Mouse (Mus musculus) midbrain, embryonic 16.5 days (tissue): ENCODE measurements around the gene Zfand2a. TPM values are rescaled to one million over a fixed set of nuclear protein-coding genes. Genes with fewer than 3 reads are reported as not detected.

Source experiments
- ATAC-seq: fragments of 200-750 bp; cut with Nextera tagmentation; 2 replicates; pipeline ENCODE4 v1.8.0; 2017; ENCODE audit warnings: moderate TSS enrichment
- H3K27ac ChIP-seq: fragments of 300-500 bp; sonication (generic); 2 replicates; pipeline ENCODE4 v1.5.1; 2014; ENCODE audit warnings: mild to moderate bottlenecking, low read length, mixed read lengths
- H3K27me3 ChIP-seq: fragments of 300-500 bp; sonication (generic); 2 replicates; pipeline ENCODE4 v1.6.1; 2014; ENCODE audit warnings: low read depth, low read length, mixed read lengths; ENCODE audit not compliant: control insufficient read depth, insufficient read depth
- H3K36me3 ChIP-seq: fragments of 300-500 bp; sonication (generic); 2 replicates; pipeline ENCODE4 v1.6.1; 2014; ENCODE audit warnings: mild to moderate bottlenecking, low read length, moderate library complexity, mixed read lengths; ENCODE audit not compliant: control insufficient read depth, insufficient read depth
- H3K4me1 ChIP-seq: fragments of 300-500 bp; sonication (generic); 2 replicates; pipeline ENCODE4 v1.6.1; 2014; ENCODE audit warnings: mild to moderate bottlenecking, low read length, mixed read lengths; ENCODE audit not compliant: control insufficient read depth, insufficient read depth
- H3K4me2 ChIP-seq: fragments of 300-500 bp; sonication (generic); 2 replicates; pipeline ENCODE4 v1.6.1; 2014; ENCODE audit warnings: mild to moderate bottlenecking, low read length, mixed read lengths
- H3K4me3 ChIP-seq: fragments of 300-500 bp; sonication (generic); 2 replicates; pipeline ENCODE4 v1.5.1; 2014; ENCODE audit warnings: low read depth, mild to moderate bottlenecking, low read length, moderate library complexity, mixed read lengths
- H3K9ac ChIP-seq: fragments of 300-500 bp; sonication (generic); 2 replicates; pipeline ENCODE4 v1.6.1; 2014; ENCODE audit warnings: low read depth, low read length, mixed read lengths
- H3K9me3 ChIP-seq: fragments of 300-500 bp; sonication (generic); replicated peaks from 2 replicates; pipeline ENCODE4 v1.6.1; 2014; ENCODE audit warnings: mild to moderate bottlenecking, low read length, mixed read lengths; ENCODE audit not compliant: control insufficient read depth, poor library complexity, severe bottlenecking
- WGBS: fragments of 180-500 bp; shearing (Covaris S2); extraction: QIAGEN DNeasy Blood & Tissue Kit; methylation state at CpG from one replicate; pipeline ENCODE4 v1.1.7; 2014; 5-methylcytosine and 5-hydroxymethylcytosine counted together
- polyA plus RNA-seq: library from polyadenylated mRNA; unstranded; fragments of >200 nt; fragmentation: Nextera tagmentation; extraction: Ambion mirVana; gene quantifications from 2 replicates; pipeline ENCODE4 v1.2.1, GENCODE M21; 2015

Gene Zfand2a
- polyA plus RNA-seq = 24.0 and 28.1 TPM in 2 replicates

DNA sequence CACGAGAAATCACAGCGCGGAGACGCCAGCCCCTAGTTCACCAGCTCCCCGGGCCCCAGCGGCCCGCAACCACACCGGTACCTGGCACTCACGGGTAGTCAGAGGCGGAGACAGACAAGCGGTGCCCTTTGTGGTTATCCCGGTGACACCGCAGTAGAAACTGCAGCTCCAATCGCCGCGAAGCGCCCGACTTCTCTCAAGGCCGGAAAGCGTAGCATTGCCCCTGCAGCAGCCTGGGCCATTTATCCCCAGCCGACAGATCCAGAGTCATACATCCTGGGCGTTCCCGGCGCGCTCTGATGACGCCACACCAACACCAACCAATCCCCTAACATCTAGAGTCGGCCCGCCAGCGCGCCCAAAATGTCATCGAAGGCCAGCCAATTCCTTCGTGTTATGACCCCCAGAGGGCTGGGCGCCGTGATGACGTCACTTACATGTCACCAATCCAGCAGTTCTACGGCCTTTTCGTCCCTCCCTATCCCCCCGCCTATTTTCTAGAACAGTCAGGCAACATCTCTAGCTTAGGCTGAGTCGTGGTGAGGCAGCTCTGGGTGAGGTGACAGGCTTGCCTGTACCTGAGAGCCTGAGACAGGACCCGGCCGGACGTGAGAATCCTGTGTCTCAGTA, at the start of gene Zfand2a:
TSS of gene Zfand2a (minus strand) at position 365 of the 630 bp plus-strand sequence.
- peaks cover 8% of the 10 kb centered on the region; the same call in 1 of the 2 replicates for H3K9me3 ChIP-seq
- peak within 1 kb of the TSS; percentile 92 for H3K4me2 ChIP-seq
- under 1% methylated on average over 42 of the region's 42 CpGs for WGBS
- ATAC-seq = peak; percentile 96
- peak within 1 kb of the TSS; percentile 90 for H3K9ac ChIP-seq
- H3K4me1 ChIP-seq = peaks cover 13% of the 10 kb centered on the region
- peaks cover 6% of the 10 kb centered on the region for H3K36me3 ChIP-seq
- H3K27me3 ChIP-seq = no peaks in the 10 kb centered on the region
- H3K27ac ChIP-seq = peak within 1 kb of the TSS; percentile 82
- peak within 1 kb of the TSS; percentile 90 for H3K4me3 ChIP-seq

DNA sequence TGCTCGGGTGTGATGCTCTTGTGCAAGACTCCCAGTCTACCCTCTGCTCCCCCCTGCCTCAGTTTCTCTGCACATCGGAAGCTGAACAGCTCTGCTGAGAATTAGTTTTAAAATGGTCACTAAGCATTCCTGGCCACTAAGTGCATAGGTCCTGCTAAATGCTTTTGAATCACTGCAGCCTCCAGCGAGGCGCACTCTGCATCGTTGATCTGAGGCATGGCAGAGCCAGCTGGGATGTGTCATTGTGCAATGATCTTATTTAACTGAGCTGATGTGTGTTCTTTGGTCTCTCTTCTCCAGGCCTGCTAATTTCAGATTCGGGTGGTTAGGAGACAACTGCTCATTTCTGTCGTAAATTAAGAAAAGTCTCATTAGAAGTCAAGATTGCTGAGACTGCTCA, 44.5 kb upstream of the Zfand2a start:
- Histone ChIP-seq H3K27me3 (peaks cover 23% of the 10 kb centered on the region), H3K4me1 (0 out of 2 replicates have a peak, but pooled peaks cover 2% of the 10 kb centered on the region), H3K4me2 (no peak overlapping the region), H3K9ac (no peak overlapping the region), H3K36me3 (no peaks in the 10 kb centered on the region), H3K9me3 (no peaks in the 10 kb centered on the region), H3K4me3 (no peak overlapping the region), H3K27ac (no peak overlapping the region)
- whole genome bisulfite sequencing = 60% methylated on average over 7 of the region's 7 CpGs
- no peak for ATAC-seq

DNA sequence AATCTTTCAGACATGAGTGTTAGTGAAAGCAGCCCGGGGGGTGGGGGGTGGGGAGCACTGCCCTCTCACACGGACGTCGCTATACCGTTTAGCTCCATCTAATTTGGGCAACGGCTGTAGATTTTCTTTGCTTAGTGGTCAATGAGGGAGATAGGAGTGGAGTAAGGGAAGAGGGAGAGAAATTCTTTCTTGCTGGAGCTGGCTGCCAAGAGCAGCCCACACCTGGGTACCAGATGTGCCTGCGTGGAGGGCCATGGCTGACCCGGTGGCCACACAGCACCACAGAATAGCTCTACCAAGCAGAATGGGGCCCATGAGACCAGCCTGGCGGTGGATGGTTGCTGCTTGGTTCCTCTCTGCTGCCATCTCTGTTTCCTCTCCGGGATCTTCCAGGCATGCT, 37.6 kb upstream of the Zfand2a start:
- no peaks in the 10 kb centered on the region for H3K9me3 ChIP-seq
- H3K27ac ChIP-seq = no peak overlapping the region
- no peak for ATAC-seq
- H3K36me3 ChIP-seq = no peaks in the 10 kb centered on the region
- H3K27me3 ChIP-seq = peaks cover 4% of the 10 kb centered on the region; the same call in 1 of the 2 replicates
- no peak overlapping the region for H3K9ac ChIP-seq
- WGBS = 77% methylated on average over 10 of the region's 10 CpGs
- no peaks in the 10 kb centered on the region for H3K4me1 ChIP-seq
- no peak overlapping the region for H3K4me3 ChIP-seq
- no peak overlapping the region for H3K4me2 ChIP-seq

DNA sequence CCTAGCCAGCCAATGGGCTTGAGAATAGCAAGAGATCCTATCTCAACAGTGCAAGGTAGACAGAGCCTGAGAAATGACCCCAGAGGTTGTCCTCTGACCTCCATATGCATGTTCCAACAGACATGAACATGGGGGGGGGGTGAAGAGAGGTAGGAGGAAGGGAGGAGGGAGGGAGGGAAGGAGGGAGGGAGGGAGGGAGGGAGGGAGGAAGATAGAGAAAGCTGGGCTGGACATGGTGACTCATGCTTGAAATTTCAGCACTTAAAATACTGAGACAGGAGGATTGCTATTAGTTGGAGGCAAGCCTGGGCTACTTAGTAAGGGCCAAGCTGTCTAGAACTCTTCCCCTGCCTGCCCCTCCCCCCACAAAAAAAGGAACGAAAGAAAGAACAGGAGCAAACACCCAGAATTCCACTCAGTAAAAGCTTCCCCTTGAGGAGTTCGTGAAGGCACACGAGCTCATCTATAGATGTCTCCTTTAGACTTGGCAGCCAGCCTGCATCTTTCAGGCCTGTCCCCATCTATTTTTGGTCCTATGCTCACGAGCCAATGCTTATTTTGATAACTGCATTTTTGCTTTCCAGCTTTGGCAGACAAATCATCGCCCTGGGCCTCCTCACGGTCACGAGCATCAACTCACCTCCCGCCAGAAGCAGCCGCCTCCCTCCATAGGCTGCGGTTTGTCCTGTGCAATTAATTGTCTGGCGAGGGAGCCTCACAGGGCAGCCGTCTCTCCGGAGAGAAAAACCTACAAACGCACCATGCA, 35.9 kb upstream of the Zfand2a start:
- H3K27me3 ChIP-seq = peaks cover under 1% of the 10 kb centered on the region; the same call in 1 of the 2 replicates
- ATAC-seq = no peak
- no peaks in the 10 kb centered on the region for H3K9me3 ChIP-seq
- 45% methylated on average over 14 of the region's 14 CpGs for WGBS
- H3K9ac ChIP-seq = no peak overlapping the region
- H3K36me3 ChIP-seq = no peaks in the 10 kb centered on the region
- H3K4me3 ChIP-seq = no peak overlapping the region
- H3K4me1 ChIP-seq = no peaks in the 10 kb centered on the region; the same call in 1 of the 2 replicates
- no peak overlapping the region for H3K27ac ChIP-seq
- H3K4me2 ChIP-seq = no peak overlapping the region

DNA sequence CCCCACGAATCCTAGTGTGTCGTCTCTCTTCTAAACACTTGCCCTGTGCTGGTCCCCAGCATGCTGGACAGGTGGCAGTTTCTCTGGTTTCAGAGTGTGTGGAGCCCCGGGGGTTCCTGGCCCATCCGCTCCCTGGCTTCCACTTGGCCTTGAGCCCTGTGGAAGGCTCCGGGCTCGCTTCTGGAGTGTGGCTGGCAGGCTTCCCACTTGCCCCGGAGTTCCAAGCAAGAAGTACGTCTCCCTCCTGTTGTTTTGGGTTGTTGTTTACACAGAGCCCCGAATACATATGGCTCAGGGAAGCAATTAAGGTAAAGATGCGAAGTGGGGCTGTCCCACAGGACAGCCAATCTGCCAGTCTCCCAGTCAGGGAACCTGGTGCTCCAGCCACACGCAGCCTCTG, 31.9 kb upstream of the Zfand2a start:
- no peak overlapping the region for H3K4me2 ChIP-seq
- no peak for ATAC-seq
- WGBS = 30% methylated on average over 11 of the region's 11 CpGs
- no peaks in the 10 kb centered on the region for H3K27me3 ChIP-seq
- H3K4me1 ChIP-seq = no peaks in the 10 kb centered on the region; the same call in 1 of the 2 replicates
- H3K27ac ChIP-seq = no peak overlapping the region
- no peak overlapping the region for H3K9ac ChIP-seq
- no peaks in the 10 kb centered on the region for H3K9me3 ChIP-seq
- no peak overlapping the region for H3K4me3 ChIP-seq
- no peaks in the 10 kb centered on the region for H3K36me3 ChIP-seq

DNA sequence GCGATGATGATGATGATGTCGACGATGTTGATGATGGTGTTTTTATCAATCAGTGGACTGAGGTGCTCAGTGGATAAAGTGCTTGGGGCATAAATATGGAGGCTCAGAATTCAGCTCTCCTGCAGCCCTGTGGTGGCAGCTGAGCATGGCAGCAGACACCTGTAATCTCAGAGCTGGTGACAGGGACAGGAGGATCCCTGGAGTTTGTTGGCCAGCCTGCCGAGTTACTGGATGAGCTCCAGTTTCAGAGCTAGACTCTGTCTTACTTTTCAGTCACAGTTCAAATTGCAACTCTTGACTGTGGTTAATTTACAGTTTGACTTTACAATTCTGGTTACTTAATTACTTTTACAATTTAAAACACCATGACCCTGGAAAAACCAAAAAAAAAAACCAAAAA, 27.9 kb upstream of the Zfand2a start:
- Histone ChIP-seq H3K36me3 (no peaks in the 10 kb centered on the region), H3K9me3 (no peaks in the 10 kb centered on the region), H3K27me3 (peaks cover 11% of the 10 kb centered on the region), H3K4me1 (no peaks in the 10 kb centered on the region; the same call in 1 of the 2 replicates), H3K9ac (no peak overlapping the region), H3K4me2 (no peak overlapping the region), H3K27ac (no peak overlapping the region), H3K4me3 (no peak overlapping the region)
- WGBS = 90% methylated on average over 4 of the region's 4 CpGs
- no peak for ATAC-seq

DNA sequence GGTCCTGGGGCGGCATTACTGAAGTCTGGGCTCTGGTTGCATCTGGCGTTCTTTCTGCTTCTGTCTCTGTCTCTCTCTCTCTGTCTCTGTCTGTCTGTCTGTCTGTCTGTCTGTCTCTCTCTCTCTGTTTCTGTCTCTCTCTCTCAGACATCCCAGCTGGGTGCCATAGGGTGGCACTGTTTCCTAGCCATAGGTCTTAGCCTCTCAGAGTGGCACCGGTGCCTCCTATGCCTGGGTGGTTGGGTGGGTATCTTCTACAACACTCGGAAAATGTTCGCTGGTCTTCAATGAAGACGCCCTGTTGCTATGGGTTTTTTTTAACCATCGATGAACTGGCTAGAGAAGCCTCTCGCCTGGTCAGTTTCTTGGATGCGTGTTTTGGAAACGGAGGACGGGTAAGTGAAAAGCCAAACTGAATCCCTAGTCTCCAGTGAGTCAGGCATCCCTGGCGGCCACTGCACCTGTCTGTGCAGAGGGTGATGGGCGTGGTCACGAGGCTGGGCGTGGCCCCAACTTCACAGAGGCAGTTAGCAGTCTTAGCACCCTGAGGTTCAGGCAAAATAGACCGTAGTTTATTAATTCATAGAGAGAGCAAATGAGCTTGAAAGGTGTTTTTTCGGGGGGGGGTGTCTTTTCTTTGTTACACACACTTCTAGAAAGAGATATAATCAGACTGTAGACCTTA, 26.5 kb upstream of the Zfand2a start:
- Histone ChIP-seq H3K27me3 (peaks cover 12% of the 10 kb centered on the region), H3K36me3 (no peaks in the 10 kb centered on the region), H3K9me3 (no peaks in the 10 kb centered on the region), H3K9ac (no peak overlapping the region), H3K4me1 (no peaks in the 10 kb centered on the region), H3K27ac (no peak overlapping the region), H3K4me3 (no peak overlapping the region), H3K4me2 (peak overlapping the region; percentile 21; the same call in 1 of the 2 replicates)
- 14% methylated on average over 17 of the region's 17 CpGs for WGBS
- ATAC-seq = no peak

DNA sequence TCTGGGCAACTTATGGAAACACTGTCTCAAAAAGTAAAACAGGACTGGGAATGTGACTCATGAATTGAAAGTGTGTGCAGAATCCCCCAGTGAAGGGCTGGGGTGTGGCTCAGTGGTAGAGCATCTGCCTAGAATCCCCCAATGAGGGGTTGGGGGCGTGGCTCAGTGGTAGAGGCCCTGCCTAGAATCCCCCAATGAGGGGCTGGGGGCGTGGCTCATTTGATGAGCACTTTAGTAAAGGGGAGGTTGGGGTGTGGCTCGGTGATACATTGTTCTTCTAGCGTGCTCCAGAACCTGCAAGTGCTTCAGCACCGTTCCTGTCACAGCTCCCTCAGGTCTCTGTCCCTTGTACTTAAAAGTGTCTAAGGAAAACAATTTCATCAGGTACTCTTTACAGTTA, 21.9 kb upstream of the Zfand2a start:
- 24% methylated on average over 5 of the region's 5 CpGs for WGBS
- ATAC-seq = no peak

More for the DNA sequence above, 21.9 kb upstream of the Zfand2a start:
- Histone ChIP-seq H3K4me1 (no peaks in the 10 kb centered on the region), H3K9ac (no peak overlapping the region), H3K27me3 (peaks cover 18% of the 10 kb centered on the region), H3K4me3 (no peak overlapping the region), H3K36me3 (no peaks in the 10 kb centered on the region), H3K4me2 (no peak overlapping the region), H3K9me3 (no peaks in the 10 kb centered on the region), H3K27ac (no peak overlapping the region)
